Mouse (Mus musculus) stomach, embryonic 15.5 days (tissue): ENCODE data around the gene Gpr132. TPM values are rescaled to one million over a fixed set of nuclear protein-coding genes. Genes with fewer than 3 reads are reported as not detected.
A peak's percentile ranks its signal among the peaks of the same experiment; 100 is the strongest.

ENCODE experiments used
- ATAC-seq: fragments of 200-750 bp; cut with Nextera tagmentation; 2 replicates; pipeline ENCODE4 v1.8.0; 2017; ENCODE audit warnings: low read depth, moderate number of reproducible peaks, moderate TSS enrichment; ENCODE audit not compliant: insufficient read depth, low FRiP score
- H3K27ac ChIP-seq: fragments of 300-500 bp; sonication (generic); 2 replicates; pipeline ENCODE4 v1.5.1; 2015; ENCODE audit warnings: mild to moderate bottlenecking, inconsistent platforms
- H3K27me3 ChIP-seq: fragments of 300-500 bp; sonication (generic); replicated peaks from 2 replicates; pipeline ENCODE4 v1.6.1; 2015; ENCODE audit warnings: inconsistent platforms
- H3K36me3 ChIP-seq: fragments of 300-500 bp; sonication (generic); 2 replicates; pipeline ENCODE4 v1.6.1; 2015; ENCODE audit warnings: inconsistent platforms
- H3K4me1 ChIP-seq: fragments of 300-500 bp; sonication (generic); 2 replicates; pipeline ENCODE4 v1.6.1; 2015; ENCODE audit warnings: inconsistent platforms
- H3K4me2 ChIP-seq: fragments of 300-500 bp; sonication (generic); 2 replicates; pipeline ENCODE4 v1.6.1; 2015; ENCODE audit warnings: mild to moderate bottlenecking, inconsistent platforms
- H3K4me3 ChIP-seq: fragments of 300-500 bp; sonication (generic); replicated peaks from 2 replicates; pipeline ENCODE4 v1.5.1; 2015; ENCODE audit warnings: inconsistent platforms
- H3K9ac ChIP-seq: fragments of 300-500 bp; sonication (generic); 2 replicates; pipeline ENCODE4 v1.6.1; 2015; ENCODE audit warnings: inconsistent platforms
- H3K9me3 ChIP-seq: fragments of 300-500 bp; sonication (generic); 2 replicates; pipeline ENCODE4 v1.6.1; 2016; ENCODE audit warnings: inconsistent platforms
- WGBS: fragments of 180-500 bp; shearing (Covaris S2); methylation state at CpG from one replicate; pipeline ENCODE4 v1.1.7; 2015; 5-methylcytosine and 5-hydroxymethylcytosine counted together
- polyA plus RNA-seq: library from polyadenylated mRNA; unstranded; fragments of >200 nt; fragmentation: Nextera tagmentation; extraction: Ambion mirVana; gene quantifications from 2 replicates; pipeline ENCODE4 v1.2.1, GENCODE M21; 2015

Gene Gpr132
- polyA plus RNA-seq, 1 experiment from 2014 or later = 0.33 TPM

GRCm38 (mm10) chr12:112813370-112813769, 54.7 kb downstream of the Gpr132 start:
- H3K36me3 ChIP-seq = peaks cover 12% of the 10 kb centered on the region
- ATAC-seq = no peak
- peaks cover 11% of the 10 kb centered on the region for H3K4me1 ChIP-seq
- H3K9me3 ChIP-seq = no peaks in the 10 kb centered on the region
- no peak overlapping the region for H3K9ac ChIP-seq
- H3K4me3 ChIP-seq = no peak overlapping the region
- 91% methylated on average over 7 of the region's 7 CpGs for WGBS
- no peaks in the 10 kb centered on the region for H3K27me3 ChIP-seq
- H3K4me2 ChIP-seq = no peak overlapping the region
- H3K27ac ChIP-seq = no peak overlapping the region

DNA sequence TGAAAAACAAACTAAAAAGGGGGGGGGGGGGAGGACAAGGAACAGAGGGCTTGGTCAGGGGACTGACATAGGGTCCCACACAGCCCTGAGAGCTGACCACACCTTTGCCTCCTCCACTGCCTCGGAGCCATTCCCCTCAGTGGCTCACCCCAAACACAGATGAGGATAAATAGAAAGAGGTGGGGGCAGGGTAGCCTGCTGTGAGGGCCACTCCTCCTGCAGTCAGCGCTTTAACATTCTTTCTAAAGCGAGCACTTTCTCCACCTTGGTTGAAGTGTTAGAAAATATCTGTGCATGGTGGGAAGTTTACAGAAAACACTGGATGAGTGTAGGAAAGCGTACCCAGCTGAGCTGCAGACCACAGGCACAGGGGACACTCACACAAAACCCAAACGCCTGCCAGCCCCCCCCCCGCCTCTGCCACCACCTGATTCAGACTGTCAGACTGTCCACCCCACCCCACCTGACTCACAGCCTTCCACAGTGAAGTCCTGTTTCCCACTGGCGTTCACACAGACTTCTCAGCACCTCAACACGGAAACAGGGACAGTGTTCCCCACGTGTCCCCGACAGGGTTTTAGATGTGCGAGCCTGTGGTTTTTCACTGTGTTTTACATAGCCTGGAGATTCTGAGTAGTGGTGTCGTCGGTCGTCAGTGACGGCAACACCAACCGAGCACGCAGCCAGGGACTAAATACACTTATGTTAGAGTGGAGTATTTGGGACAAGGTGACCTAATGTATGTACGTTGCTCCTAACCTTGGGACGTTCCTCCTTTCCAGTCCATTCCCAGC, 57.7 kb downstream of the Gpr132 start:
- no peak for ATAC-seq
- H3K4me1 ChIP-seq = peaks cover 16% of the 10 kb centered on the region
- H3K9ac ChIP-seq = no peak overlapping the region

GRCm38 (mm10) chr12:112809641-112810040, 58.4 kb downstream of the Gpr132 start:
- Histone ChIP-seq H3K27me3 (no peaks in the 10 kb centered on the region), H3K4me1 (peaks cover 16% of the 10 kb centered on the region), H3K27ac (no peak overlapping the region), H3K4me2 (peak overlapping the region; percentile 95), H3K9me3 (no peaks in the 10 kb centered on the region), H3K9ac (peak overlapping the region; percentile 39; the same call in 1 of the 2 replicates), H3K4me3 (peak overlapping the region; percentile 74), H3K36me3 (0 out of 2 replicates have a peak, but pooled peaks cover 7% of the 10 kb centered on the region)
- no peak for ATAC-seq
- 17% methylated on average over 8 of the region's 8 CpGs for WGBS

More for the DNA sequence above, 57.7 kb downstream of the Gpr132 start:
- Histone ChIP-seq H3K27me3 (no peaks in the 10 kb centered on the region), H3K4me3 (no peak overlapping the region), H3K4me2 (peak overlapping the region; percentile 95; the same call in 1 of the 2 replicates), H3K36me3 (0 out of 2 replicates have a peak, but pooled peaks cover 7% of the 10 kb centered on the region), H3K27ac (no peak overlapping the region), H3K9me3 (no peaks in the 10 kb centered on the region)
- WGBS = 58% methylated on average over 19 of the region's 19 CpGs

DNA sequence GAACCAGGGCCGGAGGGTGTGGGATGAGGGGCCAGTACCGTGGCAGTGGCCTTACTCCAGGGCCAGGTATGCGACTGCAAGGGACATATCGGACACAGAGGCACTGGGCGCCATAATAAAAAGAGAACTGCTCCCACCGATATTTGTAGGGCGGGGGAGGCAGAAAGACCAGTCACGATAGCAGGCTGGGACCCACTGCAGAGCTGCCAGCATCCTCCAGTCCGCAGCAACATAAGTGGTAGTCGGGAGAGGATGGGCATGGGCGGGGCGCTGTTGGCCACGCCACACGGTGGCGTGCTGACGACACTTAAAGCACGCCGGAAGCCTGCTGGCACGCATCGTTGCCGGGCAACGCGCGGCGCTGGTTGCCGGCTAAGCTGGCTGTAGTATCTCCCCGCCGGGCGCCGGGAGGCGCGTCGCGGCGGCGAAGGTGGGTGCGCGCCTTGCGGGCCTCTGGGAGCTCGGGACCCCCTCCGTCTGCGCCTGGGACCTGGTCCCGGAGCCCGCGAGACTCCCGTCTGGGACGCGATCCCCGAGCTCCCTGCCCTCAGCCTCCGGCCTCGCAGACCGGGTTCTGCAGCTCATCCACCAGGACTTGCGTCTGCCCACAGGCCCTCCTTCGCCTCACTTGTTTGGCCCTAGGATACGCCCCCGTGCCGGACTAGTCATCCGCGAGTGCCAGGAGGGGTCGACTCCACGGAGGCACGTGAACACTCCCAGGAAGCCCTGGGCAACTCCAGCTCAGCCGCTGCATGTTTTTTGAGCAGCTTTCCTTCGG, 59.3 kb downstream of the Gpr132 start, which contains the start of gene Clba1:
Clba1 (plus strand) TSS at position 351 of the 778 bp plus-strand sequence.
- Histone ChIP-seq H3K27ac (no peak within 1 kb of the TSS), H3K4me2 (peak within 1 kb of the TSS; percentile 95), H3K4me3 (peak within 1 kb of the TSS; percentile 74), H3K27me3 (no peaks in the 10 kb centered on the region), H3K9me3 (no peaks in the 10 kb centered on the region), H3K9ac (peak within 1 kb of the TSS; percentile 39; the same call in 1 of the 2 replicates), H3K4me1 (peaks cover 16% of the 10 kb centered on the region), H3K36me3 (0 out of 2 replicates have a peak, but pooled peaks cover 7% of the 10 kb centered on the region)
- 1% methylated on average over 64 of the region's 64 CpGs for WGBS
- ATAC-seq = peak; percentile 86

GRCm38 (mm10) chr12:112808212-112808586, 59.8 kb downstream of the Gpr132 start:
- H3K9ac ChIP-seq = no peak overlapping the region
- peaks cover 16% of the 10 kb centered on the region for H3K4me1 ChIP-seq
- 67% methylated on average over 5 of the region's 5 CpGs for WGBS
- H3K27ac ChIP-seq = no peak overlapping the region
- no peak for ATAC-seq
- H3K4me2 ChIP-seq = peak overlapping the region; percentile 95
- H3K27me3 ChIP-seq = peaks cover 2% of the 10 kb centered on the region; the same call in 1 of the 2 replicates
- H3K9me3 ChIP-seq = no peaks in the 10 kb centered on the region
- peak overlapping the region; percentile 74 for H3K4me3 ChIP-seq
- H3K36me3 ChIP-seq = 0 out of 2 replicates have a peak, but pooled peaks cover 7% of the 10 kb centered on the region

GRCm38 (mm10) chr12:112807796-112808195, 60.2 kb downstream of the Gpr132 start:
- no peaks in the 10 kb centered on the region for H3K9me3 ChIP-seq
- H3K27me3 ChIP-seq = peaks cover 5% of the 10 kb centered on the region; the same call in 1 of the 2 replicates
- H3K9ac ChIP-seq = no peak overlapping the region
- no peak overlapping the region for H3K4me3 ChIP-seq
- WGBS = 78% methylated on average over 4 of the region's 4 CpGs
- H3K27ac ChIP-seq = no peak overlapping the region
- 0 out of 2 replicates have a peak, but pooled peaks cover 6% of the 10 kb centered on the region for H3K36me3 ChIP-seq
- peaks cover 20% of the 10 kb centered on the region for H3K4me1 ChIP-seq
- H3K4me2 ChIP-seq = no peak overlapping the region
- ATAC-seq = no peak

DNA sequence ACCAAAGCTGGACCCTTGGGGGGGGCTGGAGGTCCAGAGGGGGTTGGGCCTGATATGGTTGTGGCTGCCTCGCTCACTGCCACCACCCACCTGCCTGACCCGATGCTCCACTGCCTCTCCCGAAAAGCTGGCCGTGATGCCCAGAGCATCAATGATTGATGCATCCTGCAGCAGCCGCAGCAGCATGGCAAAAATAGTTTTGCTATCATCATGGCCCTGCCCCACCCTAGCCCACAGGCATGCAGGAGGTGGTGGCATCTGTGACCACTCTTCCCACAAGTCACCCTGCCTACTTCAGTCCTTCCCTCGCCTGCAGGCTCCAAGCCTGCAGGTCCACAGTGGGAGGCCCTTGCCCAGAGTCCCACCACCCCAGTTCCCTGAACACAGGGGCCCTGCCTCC, 62.0 kb downstream of the Gpr132 start:
- no peak overlapping the region for H3K4me3 ChIP-seq
- H3K27me3 ChIP-seq = peaks cover 13% of the 10 kb centered on the region
- H3K4me1 ChIP-seq = peaks cover 31% of the 10 kb centered on the region
- H3K4me2 ChIP-seq = no peak overlapping the region
- H3K27ac ChIP-seq = no peak overlapping the region
- H3K9ac ChIP-seq = no peak overlapping the region
- WGBS = 67% methylated on average over 6 of the region's 6 CpGs
- no peaks in the 10 kb centered on the region for H3K36me3 ChIP-seq
- H3K9me3 ChIP-seq = no peaks in the 10 kb centered on the region
- ATAC-seq = no peak

- H3K9ac ChIP-seq = no peak overlapping the region
- H3K4me2 ChIP-seq = no peak overlapping the region
- H3K4me3 ChIP-seq = no peak overlapping the region
- no peaks in the 10 kb centered on the region for H3K9me3 ChIP-seq
- no peaks in the 10 kb centered on the region for H3K36me3 ChIP-seq
- no peak for ATAC-seq
- H3K4me1 ChIP-seq = peaks cover 35% of the 10 kb centered on the region
- no peak overlapping the region for H3K27ac ChIP-seq
- WGBS = 39% methylated on average over 13 of the region's 13 CpGs
- H3K27me3 ChIP-seq = peaks cover 18% of the 10 kb centered on the region
These were observed 64.0 kb downstream of the Gpr132 start for GRCm38 (mm10) chr12:112804046-112804445.

- H3K36me3 ChIP-seq = no peaks in the 10 kb centered on the region
- no peaks in the 10 kb centered on the region for H3K9me3 ChIP-seq
- H3K9ac ChIP-seq = no peak overlapping the region
- WGBS = 18% methylated on average over 3 of the region's 3 CpGs
- H3K4me2 ChIP-seq = peak overlapping the region; percentile 100; the same call in 1 of the 2 replicates
- H3K27ac ChIP-seq = no peak overlapping the region
- H3K27me3 ChIP-seq = peaks cover 18% of the 10 kb centered on the region
- H3K4me3 ChIP-seq = no peak overlapping the region
- no peak for ATAC-seq
- H3K4me1 ChIP-seq = peaks cover 38% of the 10 kb centered on the region
These were observed 65.1 kb downstream of the Gpr132 start for GRCm38 (mm10) chr12:112802917-112803316.

- Histone ChIP-seq H3K4me1 (peaks cover 46% of the 10 kb centered on the region), H3K9ac (no peak within 1 kb of the TSS), H3K4me2 (peak within 1 kb of the TSS; percentile 100), H3K9me3 (no peaks in the 10 kb centered on the region), H3K36me3 (no peaks in the 10 kb centered on the region), H3K27me3 (peaks cover 18% of the 10 kb centered on the region), H3K27ac (no peak within 1 kb of the TSS), H3K4me3 (peak within 1 kb of the TSS; percentile 52)
- 3% methylated on average over 56 of the region's 69 CpGs for WGBS
- peak; percentile 45; the same call in 1 of the 2 replicates for ATAC-seq
These were observed 65.9 kb downstream of the Gpr132 start, which contains the start of gene Ahnak2 for GRCm38 (mm10) chr12:112801864-112802846. Gene Ahnak2, minus strand, starts transcription at chr12:112802657.
